Mouse (Mus musculus): Measurements from ENCODE around the gene Nin.

- no peak for TF ChIP-seq CTCF (IDR thresholded peaks at IDR 0.05; ENCODE audit: extremely low read depth, insufficient read depth, insufficient read length, insufficient replicate concordance)
- TF ChIP-seq POLR2A (IDR thresholded peaks at IDR 0.05; ENCODE audit: low read depth, low read length) = no peak
Measured at GRCm38 (mm10) chr12:70137095-70137494, 23.6 kb upstream of the Nin start.

Data from spleen, adult 2 months (tissue).